Mouse (Mus musculus) G1E (cell line): ENCODE results near the gene Hnrnpul2. TPM values are rescaled to one million over a fixed set of nuclear protein-coding genes. Genes with fewer than 3 reads are reported as not detected.
A peak's percentile ranks its signal among the peaks of the same experiment; 100 is the strongest.

Source experiments
- ATAC-seq: 2 replicates; pipeline ENCODE4 v1.8.0; 2016; ENCODE audit warnings: mild to moderate bottlenecking; ENCODE audit not compliant: insufficient number of reproducible peaks, poor library complexity, low FRiP score, severe bottlenecking; ENCODE audit errors: extremely low read depth
- DNase-seq: peaks from one replicate; pipeline ENCODE4 v3.0.0; 2012; ENCODE audit warnings: low spot score
- H3K27me3 ChIP-seq: 2 replicates; pipeline ENCODE4 v1.6.1; 2012; ENCODE audit warnings: mild to moderate bottlenecking, low read length, inconsistent platforms; ENCODE audit not compliant: insufficient read depth
- H3K36me3 ChIP-seq: replicated peaks from 2 replicates; pipeline ENCODE3; 2012; ENCODE audit warnings: mild to moderate bottlenecking, inconsistent platforms
- H3K4me1 ChIP-seq: 2 replicates; pipeline ENCODE4 v1.6.1; 2012; ENCODE audit warnings: low read depth, low read length, inconsistent platforms, mixed read lengths; ENCODE audit not compliant: insufficient read depth
- H3K4me3 ChIP-seq: 2 replicates; pipeline ENCODE4 v1.5.1; 2012; ENCODE audit warnings: low read depth, mild to moderate bottlenecking, inconsistent platforms, low read length, moderate library complexity, mixed read lengths
- H3K9me3 ChIP-seq: replicated peaks from 2 replicates; pipeline ENCODE4 v1.6.1; 2012; ENCODE audit warnings: inconsistent platforms
- CTCF ChIP-seq: IDR thresholded peaks from 2 replicates; pipeline ENCODE4 v1.5.1; 2012; ENCODE audit warnings: low read depth, low read length, inconsistent platforms, mixed read lengths
- GATA1 ChIP-seq: IDR thresholded peaks from 2 replicates; pipeline ENCODE4 v1.6.1; 2012; ENCODE audit warnings: borderline replicate concordance, low read length, inconsistent platforms, mixed read lengths
- GATA2 ChIP-seq: IDR thresholded peaks from 2 replicates; pipeline ENCODE4 v1.6.1; 2012; ENCODE audit warnings: low read depth, low read length, inconsistent platforms, borderline replicate concordance
- POLR2AphosphoS5 ChIP-seq: IDR thresholded peaks from 2 replicates; pipeline ENCODE4 v1.6.1; 2012; ENCODE audit warnings: low read depth, low read length, inconsistent platforms; ENCODE audit not compliant: insufficient replicate concordance
- TAL1 ChIP-seq: conservative IDR thresholded peaks from 2 replicates; pipeline ENCODE4 v1.6.1; 2012; ENCODE audit warnings: low read depth, low read length, inconsistent platforms, mixed read lengths
- polyA plus RNA-seq: library from polyadenylated mRNA; stranded (reverse); fragments of >175 nt; gene quantifications from 2 replicates; pipeline ENCODE4 v1.2.3, GENCODE M21; 2012
- total RNA-seq, 2 experiments: library from RNA; stranded (forward) in 1 of 2; stranded (reverse) in 1 of 2; fragments of 200-1000 nt in 1 of 2; fragments of >200 nt in 1 of 2; fragmentation: Nextera tagmentation in 1 of 2; gene quantifications; 2 replicates each; pipeline ENCODE4 v1.2.3; 2014 to 2017

Gene Hnrnpul2
- total and polyA plus RNA-seq, 3 experiments = 45.9 to 114 (median 82.1) TPM

DNA sequence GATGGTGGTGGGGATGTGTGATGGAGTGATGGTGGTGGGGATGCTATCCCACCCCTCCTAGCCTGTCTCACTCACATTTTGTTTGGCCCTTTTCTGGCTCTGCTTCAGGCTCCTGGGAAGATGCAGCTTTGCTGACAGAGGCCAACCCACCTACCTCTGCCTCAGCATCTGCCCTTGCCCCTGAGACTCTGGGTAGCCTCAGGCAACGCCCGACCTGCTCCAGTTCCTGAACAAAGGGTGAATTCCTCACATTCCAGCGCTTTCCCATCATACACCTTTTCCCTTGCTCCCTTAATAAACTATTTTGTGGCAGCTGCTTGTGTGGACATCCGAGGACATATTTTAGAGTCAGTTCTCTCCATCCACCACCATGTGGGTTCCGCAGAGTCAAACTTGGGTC, 28.5 kb downstream of the Hnrnpul2 start:
- H3K36me3 ChIP-seq = peaks cover 59% of the 10 kb centered on the region
- no peak for ATAC-seq

GRCm38 (mm10) chr19:8850402-8850901, 30.6 kb downstream of the Hnrnpul2 start, which contains the start of gene Lrrn4cl:
Gene Lrrn4cl (plus strand): TSS chr19:8850768.
- ATAC-seq = no peak
- peaks cover 12% of the 10 kb centered on the region for H3K27me3 ChIP-seq

More for the DNA sequence above, 28.5 kb downstream of the Hnrnpul2 start:
- TF ChIP-seq POLR2AphosphoS5 (no peak), GATA1 (no peak), TAL1 (no peak), CTCF (no peak), GATA2 (no peak)
- Histone ChIP-seq H3K4me3 (no peak overlapping the region), H3K4me1 (peaks cover 7% of the 10 kb centered on the region; the same call in 1 of the 2 replicates), H3K9me3 (no peaks in the 10 kb centered on the region), H3K27me3 (peaks cover 10% of the 10 kb centered on the region)
- no peak for DNase-seq

GRCm38 (mm10) chr19:8851639-8852038, 31.8 kb downstream of the Hnrnpul2 start:
- H3K4me1 ChIP-seq = peaks cover 7% of the 10 kb centered on the region; the same call in 1 of the 2 replicates
- H3K27me3 ChIP-seq = peaks cover 12% of the 10 kb centered on the region
- no peak for TF ChIP-seq CTCF
- TF ChIP-seq TAL1 = no peak
- no peak for TF ChIP-seq POLR2AphosphoS5
- no peak for TF ChIP-seq GATA2
- TF ChIP-seq GATA1 = no peak
- H3K36me3 ChIP-seq = peaks cover 28% of the 10 kb centered on the region
- no peaks in the 10 kb centered on the region for H3K9me3 ChIP-seq
- no peak for ATAC-seq
- no peak overlapping the region for H3K4me3 ChIP-seq
- no peak for DNase-seq

More at GRCm38 (mm10) chr19:8850402-8850901, 30.6 kb downstream of the Hnrnpul2 start, which contains the start of gene Lrrn4cl:
- Histone ChIP-seq H3K4me3 (no peak within 1 kb of the TSS), H3K36me3 (peaks cover 40% of the 10 kb centered on the region), H3K9me3 (no peaks in the 10 kb centered on the region), H3K4me1 (peaks cover 7% of the 10 kb centered on the region; the same call in 1 of the 2 replicates)
- DNase-seq = no peak
- TF ChIP-seq CTCF (no peak), TAL1 (no peak), GATA2 (no peak), GATA1 (no peak), POLR2AphosphoS5 (no peak)

- no peak for ATAC-seq
- no peak overlapping the region for H3K4me3 ChIP-seq
- 0 out of 2 replicates have a peak, but pooled peaks cover 3% of the 10 kb centered on the region for H3K4me1 ChIP-seq
- TF ChIP-seq POLR2AphosphoS5 = no peak
- TF ChIP-seq CTCF = no peak
- no peak for TF ChIP-seq TAL1
- no peak for TF ChIP-seq GATA2
- no peak for TF ChIP-seq GATA1
- H3K27me3 ChIP-seq = peaks cover 12% of the 10 kb centered on the region
- H3K36me3 ChIP-seq = peaks cover 20% of the 10 kb centered on the region
- no peak for DNase-seq
- H3K9me3 ChIP-seq = no peaks in the 10 kb centered on the region
Observed at GRCm38 (mm10) chr19:8852236-8852928, 32.6 kb downstream of the Hnrnpul2 start.

DNA sequence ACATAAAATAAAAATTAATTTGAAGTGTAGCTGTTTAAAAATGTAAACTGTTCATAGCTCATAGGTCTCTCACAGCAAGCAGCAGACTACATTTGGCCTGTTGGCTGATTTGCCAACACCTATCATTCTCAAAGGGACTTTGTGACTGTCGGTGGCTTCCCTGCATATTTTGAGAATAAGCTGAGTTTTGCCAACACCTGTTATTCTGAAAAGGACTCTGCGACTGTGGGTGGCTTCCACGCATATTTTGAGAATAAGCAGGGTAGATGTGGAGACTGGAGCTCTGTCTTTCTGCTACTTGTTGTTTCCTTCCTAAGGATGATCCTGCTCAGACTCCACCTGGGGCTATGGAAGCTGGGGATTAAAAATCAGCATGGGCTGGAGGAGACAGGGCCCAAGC, 33.3 kb downstream of the Hnrnpul2 start:
- H3K27me3 ChIP-seq = peaks cover 12% of the 10 kb centered on the region
- DNase-seq (no peak), ATAC-seq (no peak)
- H3K4me3 ChIP-seq = no peak overlapping the region
- H3K9me3 ChIP-seq = no peaks in the 10 kb centered on the region
- TF ChIP-seq TAL1 (no peak), POLR2AphosphoS5 (no peak), GATA2 (no peak), CTCF (no peak), GATA1 (no peak)
- H3K4me1 ChIP-seq = 0 out of 2 replicates have a peak, but pooled peaks cover 3% of the 10 kb centered on the region
- peaks cover 13% of the 10 kb centered on the region for H3K36me3 ChIP-seq

- Histone ChIP-seq H3K4me1 (no peaks in the 10 kb centered on the region), H3K27me3 (peaks cover 3% of the 10 kb centered on the region), H3K9me3 (no peaks in the 10 kb centered on the region), H3K36me3 (no peaks in the 10 kb centered on the region), H3K4me3 (no peak overlapping the region)
- ATAC-seq = no peak
- DNase-seq = no peak
- TF ChIP-seq TAL1 (no peak), GATA1 (no peak), CTCF (peak; percentile 28; the same call in 1 of the 2 replicates), GATA2 (no peak), POLR2AphosphoS5 (no peak)
Observed at GRCm38 (mm10) chr19:8857689-8858088, 37.9 kb downstream of the Hnrnpul2 start.
